Mouse (Mus musculus): Measurements from ENCODE around the gene Ang5. TPM values are rescaled to one million over a fixed set of nuclear protein-coding genes. Genes with fewer than 3 reads are reported as not detected.
"Not testable (repeated sequence)": the region's sequence is repeated elsewhere in the genome, so short reads cannot be mapped to it uniquely, and the experiment has no call there.

Gene Ang5
- polyA plus RNA-seq (2015; fragmentation: Nextera tagmentation; extraction: Ambion mirVana), result not detected in 2 replicates

GRCm38 (mm10) chr14:43956769-43957168 lies at the start of gene Ang5:
Gene Ang5 (plus strand): TSS chr14:43957069.
- H3K27me3 ChIP-seq (ENCODE audit: control insufficient read depth, insufficient read depth, low read length); H3K27ac ChIP-seq (ENCODE audit: low read length); H3K9me3 ChIP-seq (replicated peaks; ENCODE audit: control insufficient read depth, low read length); H3K9ac ChIP-seq (ENCODE audit: low read length); H3K4me1 ChIP-seq (ENCODE audit: control insufficient read depth, insufficient read depth, low read length); H3K36me3 ChIP-seq (ENCODE audit: control insufficient read depth, insufficient read depth, low read length); H3K4me3 ChIP-seq (replicated peaks; ENCODE audit: low read length); H3K4me2 ChIP-seq (ENCODE audit: low read depth, low read length); ATAC-seq (ENCODE audit: insufficient read depth, low FRiP score): not testable (repeated sequence)
- WGBS, result no CpG with 5 or more reads among the region's 2 CpGs

- H3K9me3 ChIP-seq (replicated peaks; ENCODE audit: control insufficient read depth, low read length); H3K4me3 ChIP-seq (replicated peaks; ENCODE audit: low read length); ATAC-seq (ENCODE audit: insufficient read depth, low FRiP score); H3K27ac ChIP-seq (ENCODE audit: low read length); H3K27me3 ChIP-seq (ENCODE audit: control insufficient read depth, insufficient read depth, low read length); H3K4me2 ChIP-seq (ENCODE audit: low read depth, low read length); H3K4me1 ChIP-seq (ENCODE audit: control insufficient read depth, insufficient read depth, low read length); H3K36me3 ChIP-seq (ENCODE audit: control insufficient read depth, insufficient read depth, low read length); H3K9ac ChIP-seq (ENCODE audit: low read length): not testable (repeated sequence)
These were observed 38.7 kb upstream of the Ang5 start for GRCm38 (mm10) chr14:43918214-43918613.

DNA sequence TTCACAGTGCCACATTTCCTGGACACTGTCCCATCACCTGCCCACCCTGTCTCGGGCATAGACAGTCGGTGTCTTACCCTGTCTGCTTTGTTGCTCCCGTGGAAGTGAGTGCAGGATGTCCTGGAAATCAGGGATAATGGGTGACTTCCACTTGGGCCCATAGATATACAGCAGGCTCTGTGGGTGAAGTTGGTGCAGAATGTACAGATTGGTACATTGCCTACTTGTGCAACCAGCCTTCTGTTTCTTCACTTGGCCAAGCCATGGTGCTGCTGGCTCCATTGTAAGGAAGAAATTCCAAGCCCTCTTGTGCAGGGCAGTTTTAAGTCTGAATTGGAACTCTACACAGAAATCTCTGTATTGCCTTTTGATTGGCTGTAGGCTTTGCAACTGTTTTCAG lies 33.4 kb upstream of the Ang5 start, which contains the start of gene Ear10:
Gene Ear10, minus strand, starts transcription at position 101 of the 400 bp plus-strand sequence.
- WGBS, result 83% methylated on average over 3 of the region's 3 CpGs
- not testable (repeated sequence) for H3K4me1 ChIP-seq (ENCODE audit: control insufficient read depth, insufficient read depth, low read length); H3K36me3 ChIP-seq (ENCODE audit: control insufficient read depth, insufficient read depth, low read length)

DNA sequence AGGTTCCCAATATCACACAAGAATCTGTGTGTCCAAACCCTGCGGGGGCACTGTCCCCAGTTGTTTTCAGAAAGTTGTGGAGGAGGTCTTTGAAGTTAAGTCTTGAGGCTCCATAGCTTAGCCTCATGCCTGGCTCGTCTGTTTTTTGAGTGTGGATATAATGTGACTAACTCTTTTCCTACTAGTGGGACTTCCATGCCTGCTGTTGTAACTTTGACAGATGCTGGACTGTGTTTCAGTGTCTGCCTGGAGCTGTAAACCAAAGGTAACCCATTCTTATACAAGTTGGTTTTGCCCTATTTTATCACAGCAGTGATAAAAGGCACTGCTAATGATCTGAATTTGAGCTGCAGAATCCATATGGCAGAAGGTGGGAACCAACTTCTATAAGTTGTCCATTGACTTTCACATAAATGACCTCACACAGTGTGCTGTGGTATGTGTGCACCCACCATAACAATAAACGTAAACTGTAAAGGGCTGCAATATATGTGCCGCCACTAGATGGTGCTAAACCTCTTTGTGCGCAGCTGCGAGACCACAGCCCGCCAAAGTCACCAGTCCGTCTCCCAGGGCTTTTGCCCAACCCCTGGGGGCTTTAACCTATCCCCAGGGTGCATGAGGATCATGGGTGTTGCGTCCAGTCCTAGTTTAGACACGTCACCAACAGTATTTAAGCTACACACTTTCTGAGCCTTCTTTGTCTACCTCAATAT lies 32.0 kb upstream of the Ang5 start, which contains the start of gene Gm8113:
Gene Gm8113, plus strand, starts transcription at position 703 of the 716 bp plus-strand sequence.
- H3K27me3 ChIP-seq (ENCODE audit: control insufficient read depth, insufficient read depth, low read length); H3K36me3 ChIP-seq (ENCODE audit: control insufficient read depth, insufficient read depth, low read length); H3K4me1 ChIP-seq (ENCODE audit: control insufficient read depth, insufficient read depth, low read length); H3K9me3 ChIP-seq (replicated peaks; ENCODE audit: control insufficient read depth, low read length): not testable (repeated sequence)
- Histone ChIP-seq H3K4me2 (ENCODE audit: low read depth, low read length) (peak within 1 kb of the TSS; percentile 50), H3K9ac (ENCODE audit: low read length) (peak within 1 kb of the TSS; percentile 75), H3K4me3 (replicated peaks; ENCODE audit: low read length) (peak within 1 kb of the TSS; percentile 57), H3K27ac (ENCODE audit: low read length) (peak within 1 kb of the TSS; percentile 81)
- 9% methylated on average over 10 of the region's 10 CpGs for WGBS
- peak; percentile 85; the same call in 1 of the 2 replicates for ATAC-seq (ENCODE audit: insufficient read depth, low FRiP score)

More for the DNA sequence above, 33.4 kb upstream of the Ang5 start, which contains the start of gene Ear10:
- not testable (repeated sequence) for ATAC-seq (ENCODE audit: insufficient read depth, low FRiP score); H3K27me3 ChIP-seq (ENCODE audit: control insufficient read depth, insufficient read depth, low read length); H3K4me2 ChIP-seq (ENCODE audit: low read depth, low read length); H3K9me3 ChIP-seq (replicated peaks; ENCODE audit: control insufficient read depth, low read length); H3K4me3 ChIP-seq (replicated peaks; ENCODE audit: low read length); H3K27ac ChIP-seq (ENCODE audit: low read length); H3K9ac ChIP-seq (ENCODE audit: low read length)

- Histone ChIP-seq H3K4me2 (ENCODE audit: low read depth, low read length) (peak overlapping the region; percentile 50), H3K27ac (ENCODE audit: low read length) (peak overlapping the region; percentile 81), H3K4me3 (replicated peaks; ENCODE audit: low read length) (peak overlapping the region; percentile 57), H3K9ac (ENCODE audit: low read length) (peak overlapping the region; percentile 75)
- WGBS, result 5% methylated on average over 21 of the region's 21 CpGs
- not testable (repeated sequence) for H3K4me1 ChIP-seq (ENCODE audit: control insufficient read depth, insufficient read depth, low read length); H3K27me3 ChIP-seq (ENCODE audit: control insufficient read depth, insufficient read depth, low read length); H3K9me3 ChIP-seq (replicated peaks; ENCODE audit: control insufficient read depth, low read length); H3K36me3 ChIP-seq (ENCODE audit: control insufficient read depth, insufficient read depth, low read length)
- peak; percentile 68; the same call in 1 of the 2 replicates for ATAC-seq (ENCODE audit: insufficient read depth, low FRiP score)
These were observed 31.4 kb upstream of the Ang5 start for GRCm38 (mm10) chr14:43925404-43925950.

GRCm38 (mm10) chr14:43932991-43933390 lies 23.9 kb upstream of the Ang5 start:
- not testable (repeated sequence) for H3K4me2 ChIP-seq (ENCODE audit: low read depth, low read length); H3K36me3 ChIP-seq (ENCODE audit: control insufficient read depth, insufficient read depth, low read length); H3K27ac ChIP-seq (ENCODE audit: low read length); ATAC-seq (ENCODE audit: insufficient read depth, low FRiP score); H3K9me3 ChIP-seq (replicated peaks; ENCODE audit: control insufficient read depth, low read length); H3K4me1 ChIP-seq (ENCODE audit: control insufficient read depth, insufficient read depth, low read length); H3K4me3 ChIP-seq (replicated peaks; ENCODE audit: low read length); H3K27me3 ChIP-seq (ENCODE audit: control insufficient read depth, insufficient read depth, low read length); H3K9ac ChIP-seq (ENCODE audit: low read length)
- 16% methylated on average over 8 of the region's 8 CpGs for WGBS

- H3K9ac ChIP-seq (ENCODE audit: low read length); H3K27ac ChIP-seq (ENCODE audit: low read length); H3K27me3 ChIP-seq (ENCODE audit: control insufficient read depth, insufficient read depth, low read length); H3K9me3 ChIP-seq (replicated peaks; ENCODE audit: control insufficient read depth, low read length); H3K36me3 ChIP-seq (ENCODE audit: control insufficient read depth, insufficient read depth, low read length); ATAC-seq (ENCODE audit: insufficient read depth, low FRiP score); H3K4me3 ChIP-seq (replicated peaks; ENCODE audit: low read length); H3K4me2 ChIP-seq (ENCODE audit: low read depth, low read length); H3K4me1 ChIP-seq (ENCODE audit: control insufficient read depth, insufficient read depth, low read length): not testable (repeated sequence)
- WGBS, result 58% methylated on average over 5 of the region's 5 CpGs
These were observed 23.5 kb upstream of the Ang5 start for GRCm38 (mm10) chr14:43933399-43933798.

DNA sequence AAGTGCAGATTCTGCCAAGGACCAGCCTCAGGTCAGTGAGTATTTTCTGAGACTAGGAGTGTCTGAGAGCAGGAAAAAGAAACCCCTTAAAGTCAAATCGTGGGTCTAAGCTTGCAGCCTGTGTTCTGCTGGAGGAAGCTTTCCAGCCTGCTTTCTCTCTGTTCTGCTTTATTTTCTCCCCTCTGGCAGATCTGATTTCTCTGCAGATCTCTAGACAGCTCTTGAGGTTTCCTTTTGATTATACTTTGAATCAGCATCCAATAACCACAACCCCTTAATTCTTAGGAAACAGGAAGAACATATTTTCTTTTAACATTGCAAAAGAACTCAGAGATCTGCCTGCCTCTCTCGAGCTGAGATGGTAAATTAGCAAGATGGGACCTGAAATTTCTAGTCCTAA lies 3.5 kb upstream of the Ang5 start:
- not testable (repeated sequence) for H3K9me3 ChIP-seq (replicated peaks; ENCODE audit: control insufficient read depth, low read length); H3K36me3 ChIP-seq (ENCODE audit: control insufficient read depth, insufficient read depth, low read length); H3K9ac ChIP-seq (ENCODE audit: low read length); ATAC-seq (ENCODE audit: insufficient read depth, low FRiP score); H3K27me3 ChIP-seq (ENCODE audit: control insufficient read depth, insufficient read depth, low read length); H3K4me2 ChIP-seq (ENCODE audit: low read depth, low read length); H3K4me3 ChIP-seq (replicated peaks; ENCODE audit: low read length); H3K27ac ChIP-seq (ENCODE audit: low read length); H3K4me1 ChIP-seq (ENCODE audit: control insufficient read depth, insufficient read depth, low read length)
- 44% methylated on average over 2 of the region's 2 CpGs for WGBS

DNA sequence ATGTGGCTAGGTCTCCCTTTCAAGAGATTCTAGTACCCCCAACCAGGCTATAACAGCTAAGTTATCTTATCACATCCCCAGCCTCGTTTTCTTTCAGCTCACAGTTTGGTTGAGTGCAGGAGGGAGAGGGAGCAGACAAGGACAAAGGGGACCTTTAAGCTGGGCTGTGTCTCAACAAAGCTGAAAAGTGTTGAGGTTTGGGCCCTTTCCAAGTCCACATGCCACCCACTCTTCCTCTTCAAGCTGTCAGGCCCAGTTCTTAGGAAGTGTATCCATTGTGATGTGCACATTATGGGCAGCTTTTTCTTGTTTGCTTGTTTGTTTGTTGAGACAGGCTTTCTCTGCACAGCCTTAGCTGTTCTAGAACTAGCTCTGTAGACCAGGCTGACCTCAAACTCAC lies 1.8 kb upstream of the Ang5 start:
- not testable (repeated sequence) for H3K4me3 ChIP-seq (replicated peaks; ENCODE audit: low read length); H3K9me3 ChIP-seq (replicated peaks; ENCODE audit: control insufficient read depth, low read length); H3K4me2 ChIP-seq (ENCODE audit: low read depth, low read length); H3K27me3 ChIP-seq (ENCODE audit: control insufficient read depth, insufficient read depth, low read length); H3K9ac ChIP-seq (ENCODE audit: low read length); H3K36me3 ChIP-seq (ENCODE audit: control insufficient read depth, insufficient read depth, low read length); H3K4me1 ChIP-seq (ENCODE audit: control insufficient read depth, insufficient read depth, low read length); ATAC-seq (ENCODE audit: insufficient read depth, low FRiP score); H3K27ac ChIP-seq (ENCODE audit: low read length)
- no CpG with 5 or more reads among the region's 1 CpGs for WGBS

Data from stomach, embryonic 16.5 days (tissue).